Mouse (Mus musculus) thymus, adult 2 months (tissue): ENCODE results near the gene Tatdn2. TPM values are rescaled to one million over a fixed set of nuclear protein-coding genes. Genes with fewer than 3 reads are reported as not detected.
"Not testable (repeated sequence)": the region's sequence is repeated elsewhere in the genome, so short reads cannot be mapped to it uniquely, and the experiment has no call there.

Source experiments
- DNase-seq: peaks from one replicate; pipeline ENCODE4 v3.0.0; 2021
- H3K27ac ChIP-seq: fragments of 200-500 bp; 2 replicates; pipeline ENCODE4 v1.5.1; 2012; ENCODE audit warnings: low read length, control low read depth; ENCODE audit not compliant: control insufficient read depth, insufficient read depth
- H3K27me3 ChIP-seq: fragments of 200-500 bp; 2 replicates; pipeline ENCODE4 v1.6.1; 2012; ENCODE audit warnings: mild to moderate bottlenecking, low read length, moderate library complexity, mixed read lengths; ENCODE audit not compliant: control insufficient read depth, insufficient read depth
- H3K36me3 ChIP-seq: fragments of 200-500 bp; 2 replicates; pipeline ENCODE4 v1.6.1; 2012; ENCODE audit warnings: mild to moderate bottlenecking, low read length, moderate library complexity; ENCODE audit not compliant: control insufficient read depth, insufficient read depth
- H3K4me1 ChIP-seq: fragments of 200-500 bp; replicated peaks from 2 replicates; pipeline ENCODE4 v1.6.1; 2012; ENCODE audit warnings: low read length; ENCODE audit not compliant: control insufficient read depth, insufficient read depth
- H3K4me3 ChIP-seq: fragments of 200-500 bp; 2 replicates; pipeline ENCODE4 v1.5.1; 2012; ENCODE audit warnings: mild to moderate bottlenecking, low read length, control low read depth, moderate library complexity; ENCODE audit not compliant: control insufficient read depth, insufficient read depth
- CTCF ChIP-seq: fragments of 200-500 bp; IDR thresholded peaks from 2 replicates; pipeline ENCODE4 v1.5.1; 2012; ENCODE audit warnings: mild to moderate bottlenecking, control low read depth, low read length, moderate library complexity, borderline replicate concordance; ENCODE audit not compliant: control insufficient read depth, poor library complexity, insufficient read depth; ENCODE audit errors: extremely low read depth
- POLR2A ChIP-seq: fragments of 200-500 bp; IDR thresholded peaks from 2 replicates; pipeline ENCODE4 v1.6.1; 2012; ENCODE audit warnings: mild to moderate bottlenecking, low read length, control low read depth, moderate library complexity; ENCODE audit not compliant: control insufficient read depth, poor library complexity, insufficient read depth; ENCODE audit errors: extremely low read depth
- WGBS: fragments of 180-500 bp; shearing (Covaris S2); methylation state at CpG from one replicate; pipeline ENCODE4 v1.1.7; 2018; 5-methylcytosine and 5-hydroxymethylcytosine counted together
- polyA plus RNA-seq: library from polyadenylated mRNA; depleted of rRNA; stranded (reverse); fragments of >200 nt; gene quantifications from 2 replicates; pipeline ENCODE4 v1.2.3, GENCODE M21; 2012

Tatdn2 gene
- polyA plus RNA-seq, 1 experiment = 35.7 TPM

DNA sequence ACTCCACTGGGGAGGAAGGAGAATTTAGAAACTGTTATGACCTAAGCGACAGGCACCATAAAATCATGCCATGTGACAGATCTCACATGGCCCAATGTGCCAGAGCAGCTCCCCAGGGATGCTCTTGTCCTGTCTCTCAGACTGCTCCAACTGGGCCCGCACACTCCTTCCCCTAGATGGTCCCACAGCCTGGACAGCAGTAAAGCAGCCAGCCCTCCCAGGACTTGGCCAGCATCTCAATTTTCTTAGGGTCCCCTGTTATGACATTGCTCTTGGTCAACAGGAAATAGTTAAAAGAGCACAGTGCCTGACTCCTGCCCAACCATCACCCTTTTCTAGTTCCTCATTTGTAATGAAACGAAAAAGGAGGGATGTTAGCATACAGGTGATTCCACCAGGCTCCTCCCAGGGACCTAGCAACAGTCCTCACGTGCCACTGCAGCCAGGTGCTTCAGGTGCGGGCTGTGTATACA lies 4.2 kb upstream of the Tatdn2 start:
- Histone ChIP-seq H3K27ac (no peak overlapping the region), H3K4me1 (peaks cover 14% of the 10 kb centered on the region), H3K27me3 (no peaks in the 10 kb centered on the region), H3K36me3 (no peaks in the 10 kb centered on the region), H3K4me3 (no peak overlapping the region)
- DNase-seq = no peak
- 71% methylated on average over 5 of the region's 5 CpGs for WGBS
- TF ChIP-seq POLR2A = no peak
- no peak for TF ChIP-seq CTCF

DNA sequence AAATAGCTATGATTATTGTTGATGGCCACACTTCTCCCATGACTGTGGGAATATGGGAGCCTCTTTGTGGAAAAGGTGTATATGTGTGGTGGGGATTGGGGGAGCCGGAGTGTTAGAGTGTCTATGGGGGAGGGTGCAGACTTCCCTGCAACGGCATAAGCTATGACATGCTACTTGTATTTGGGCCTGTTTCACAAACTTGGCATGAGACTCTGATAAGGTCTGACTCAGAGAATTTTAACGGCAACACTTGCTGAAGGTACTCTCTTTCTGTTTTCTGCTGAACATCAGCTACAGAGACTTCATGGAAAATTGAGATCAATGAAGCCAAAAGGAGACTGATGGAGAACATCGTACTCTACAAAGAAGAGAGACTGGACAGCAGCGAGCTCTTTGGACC lies 3.5 kb upstream of the Tatdn2 start:
- no peak overlapping the region for H3K4me3 ChIP-seq
- no peak for TF ChIP-seq POLR2A
- no peak for TF ChIP-seq CTCF
- DNase-seq = no peak
- 97% methylated on average over 5 of the region's 5 CpGs for WGBS
- no peak overlapping the region for H3K27ac ChIP-seq
- peaks cover 19% of the 10 kb centered on the region for H3K4me1 ChIP-seq
- no peaks in the 10 kb centered on the region for H3K27me3 ChIP-seq
- H3K36me3 ChIP-seq = no peaks in the 10 kb centered on the region

DNA sequence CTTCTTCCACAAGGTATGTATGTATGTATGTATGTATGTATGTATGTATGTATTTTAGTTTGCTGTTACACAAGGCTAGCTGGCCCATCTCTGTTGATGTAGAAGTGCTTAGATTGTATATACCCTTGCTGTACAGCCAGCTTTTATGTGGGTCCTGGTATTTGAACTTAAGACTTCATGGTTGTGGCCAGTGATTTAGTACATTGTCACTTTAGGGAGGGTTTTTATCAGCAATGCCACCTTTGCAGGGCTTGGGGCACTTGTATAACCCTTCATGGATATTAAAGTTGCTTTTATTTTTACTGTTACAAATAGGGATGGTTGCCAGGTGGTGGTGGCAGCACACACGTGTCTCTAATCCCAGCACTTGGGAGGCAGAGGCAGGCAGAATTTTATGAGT lies 1.6 kb upstream of the Tatdn2 start:
- 77% methylated on average over 1 of the region's 1 CpGs for WGBS
- no peaks in the 10 kb centered on the region for H3K36me3 ChIP-seq
- peaks cover 18% of the 10 kb centered on the region for H3K4me1 ChIP-seq
- no peaks in the 10 kb centered on the region for H3K27me3 ChIP-seq
- no peak for DNase-seq
- no peak overlapping the region for H3K27ac ChIP-seq
- H3K4me3 ChIP-seq = no peak overlapping the region
- TF ChIP-seq CTCF = no peak
- no peak for TF ChIP-seq POLR2A

DNA sequence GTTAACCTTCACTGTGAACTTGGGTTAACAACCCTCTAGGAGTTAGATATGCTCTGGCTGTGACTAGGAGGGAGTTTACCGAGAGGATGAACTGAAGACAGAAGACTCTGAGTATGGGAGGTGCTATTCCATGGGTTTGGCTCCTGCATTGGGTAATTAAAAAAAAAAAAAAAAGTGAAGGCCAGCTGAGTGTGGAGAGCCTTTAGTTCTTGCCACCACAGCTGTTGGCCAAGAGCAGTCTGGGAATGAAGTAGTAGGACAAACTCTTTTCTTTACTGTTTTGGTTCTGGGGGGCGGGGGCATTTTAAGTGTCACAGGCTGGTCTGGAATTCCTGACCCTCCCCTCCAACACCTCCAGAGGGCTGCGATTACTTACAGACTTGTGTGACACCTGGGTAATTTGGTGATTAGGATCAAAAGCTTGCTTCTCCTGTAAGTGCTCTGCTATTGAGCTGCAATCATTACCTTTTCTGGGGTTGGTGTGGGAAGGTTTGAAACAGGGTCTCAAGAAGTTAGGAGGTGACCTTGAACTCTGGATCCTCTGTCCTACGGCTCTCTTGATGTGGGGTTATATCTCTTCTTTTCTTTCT lies 989 bp upstream of the Tatdn2 start:
- 61% methylated on average over 4 of the region's 4 CpGs for WGBS
- H3K4me3 ChIP-seq = no peak overlapping the region
- no peak for TF ChIP-seq CTCF
- no peak for TF ChIP-seq POLR2A
- peak; percentile 17 for DNase-seq
- no peaks in the 10 kb centered on the region for H3K27me3 ChIP-seq
- H3K36me3 ChIP-seq = no peaks in the 10 kb centered on the region
- peak overlapping the region; percentile 92 for H3K27ac ChIP-seq
- peaks cover 13% of the 10 kb centered on the region for H3K4me1 ChIP-seq

DNA sequence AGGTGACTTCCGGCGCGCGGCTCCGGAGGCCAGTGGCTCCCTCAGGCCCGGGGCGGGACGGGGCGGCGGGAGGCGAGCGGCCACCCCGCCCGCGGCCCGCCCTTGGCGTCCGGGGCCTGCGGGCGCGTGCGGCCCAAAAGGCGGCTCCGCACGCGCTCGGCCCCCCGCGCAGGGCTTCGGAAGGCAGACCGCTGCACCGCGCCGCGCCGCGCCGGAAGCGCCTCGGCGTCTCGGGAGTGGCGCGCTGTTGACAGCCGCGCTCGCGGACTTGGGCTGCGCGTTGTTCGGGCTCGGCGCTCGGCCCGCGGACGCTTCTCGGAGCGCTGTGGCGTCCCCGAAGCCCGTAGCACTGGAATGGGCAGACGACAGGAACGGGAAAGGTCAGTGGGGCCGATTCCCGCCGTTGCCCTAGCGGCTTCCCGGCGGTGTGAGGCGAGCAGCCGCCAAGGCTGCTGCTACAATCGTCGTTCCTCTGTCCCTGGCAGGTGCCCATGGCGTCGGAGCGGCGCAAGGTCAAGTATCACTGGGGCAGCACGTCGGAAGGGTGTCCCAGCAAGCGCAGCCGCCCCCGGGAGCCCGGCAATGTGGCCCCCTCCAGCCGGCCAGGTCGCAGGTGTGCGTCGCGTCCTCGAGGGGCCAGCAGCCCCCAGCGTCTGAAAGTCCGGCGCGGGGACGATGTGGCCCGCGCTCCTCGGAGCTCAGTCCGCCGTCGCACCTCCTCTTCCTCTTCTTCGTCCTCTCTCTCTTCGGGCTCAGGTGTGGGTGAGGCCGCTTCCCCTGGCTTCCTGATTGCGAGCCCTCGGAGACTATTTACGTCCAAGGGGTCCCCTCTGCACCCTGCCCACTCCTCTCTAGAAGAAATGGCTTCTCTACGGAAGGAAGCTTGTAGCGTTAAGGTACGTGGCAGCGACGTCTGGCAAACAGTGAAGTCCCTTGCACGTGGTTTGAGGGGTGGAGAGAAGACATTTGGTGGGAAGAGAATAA lies 664 bp downstream of the Tatdn2 start:
- H3K4me1 ChIP-seq = peaks cover 12% of the 10 kb centered on the region
- H3K27ac ChIP-seq = peak overlapping the region; percentile 24
- H3K36me3 ChIP-seq = peaks cover 15% of the 10 kb centered on the region
- no peaks in the 10 kb centered on the region for H3K27me3 ChIP-seq
- H3K4me3 ChIP-seq = peak overlapping the region; percentile 95
- WGBS = under 1% methylated on average over 111 of the region's 113 CpGs
- TF ChIP-seq POLR2A (no peak), CTCF (no peak)
- peak; percentile 43 for DNase-seq

DNA sequence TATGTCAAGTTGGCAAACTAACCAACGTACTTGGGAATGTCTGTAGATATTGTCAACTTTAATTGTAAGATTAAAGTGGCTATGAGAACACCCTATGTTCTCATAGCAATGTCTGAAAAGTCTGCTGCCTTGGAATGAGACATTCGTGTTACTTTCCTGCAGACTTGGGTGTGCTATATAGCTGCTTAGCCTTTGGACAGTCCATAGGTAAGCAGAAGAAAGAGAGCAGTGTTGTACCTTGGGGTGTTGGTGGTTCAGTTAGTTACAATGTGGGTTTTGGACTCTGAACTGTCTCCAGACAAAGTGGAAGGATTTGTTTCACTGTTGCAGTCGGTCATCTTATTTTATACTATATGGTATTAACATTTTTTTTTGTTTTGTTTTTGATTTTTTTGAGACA lies 15.9 kb downstream of the Tatdn2 start:
- Histone ChIP-seq H3K4me3 (no peak overlapping the region), H3K36me3 (peaks cover 74% of the 10 kb centered on the region), H3K27me3 (no peaks in the 10 kb centered on the region), H3K4me1 (no peaks in the 10 kb centered on the region), H3K27ac (no peak overlapping the region)
- WGBS = 97% methylated on average over 3 of the region's 3 CpGs
- DNase-seq = no peak
- TF ChIP-seq POLR2A = no peak
- TF ChIP-seq CTCF = no peak

DNA sequence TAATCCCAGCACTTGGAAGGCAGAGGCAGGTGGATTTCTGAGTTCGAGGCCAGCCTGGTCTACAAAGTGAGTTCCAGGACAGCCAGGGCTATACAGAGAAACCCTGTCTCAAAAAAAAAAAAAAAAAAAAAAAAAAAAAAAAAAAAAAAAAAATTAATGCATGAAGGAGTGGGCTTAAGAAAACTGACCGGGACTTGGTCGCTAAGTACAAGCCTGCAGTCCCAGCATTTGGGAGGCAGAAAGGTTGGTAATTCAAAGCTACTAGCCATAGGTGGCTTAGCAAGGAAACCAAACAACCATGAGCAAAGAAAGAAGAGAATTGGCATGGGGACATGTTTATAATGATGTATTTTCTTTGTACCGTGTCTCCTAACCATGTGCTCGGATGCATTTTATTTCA lies 16.5 kb downstream of the Tatdn2 start:
- H3K27me3 ChIP-seq, DNase-seq, H3K4me1 ChIP-seq, H3K27ac ChIP-seq, H3K4me3 ChIP-seq: not testable (repeated sequence)
- WGBS = 93% methylated on average over 5 of the region's 5 CpGs
- peaks cover 68% of the 10 kb centered on the region for H3K36me3 ChIP-seq
